Mouse (Mus musculus) layer of hippocampus, adult 18-20 months (tissue): Measurements from ENCODE around the gene Slc25a44. TPM values are rescaled to one million over a fixed set of nuclear protein-coding genes. Genes with fewer than 3 reads are reported as not detected.

Experiments
- DNase-seq, 2 experiments: peaks; one replicate each; pipeline ENCODE4 v3.0.0; 2022; ENCODE audit warnings: low spot score in 2 of 2
- long read RNA-seq: library from polyadenylated mRNA; stranded (forward); transcript quantifications from one replicate; pipeline ENCODE4 v2.0.0, GENCODE M21; 2021
- total RNA-seq, 2 experiments: library from RNA; stranded (reverse); gene quantifications; 2 replicates each; pipeline ENCODE4 v1.2.3; 2021

Gene Slc25a44
- total RNA-seq = 10 to 100 TPM; 71.9 to 73.0 TPM
- long read RNA-seq, transcript Slc25a44-204 (4 exons, 3,504 nt) = minor isoform, 14 of 265 reads
- long read RNA-seq, transcript Slc25a44-203 (4 exons, 3,429 nt) = minor isoform, 26 of 265 reads
- long read RNA-seq, transcript Slc25a44-201 (4 exons, 3,577 nt) = major isoform, 108 of 265 reads
- long read RNA-seq, transcript Slc25a44-202 (3 exons, 3,418 nt) = minor isoform, 8 of 265 reads
- long read RNA-seq, partial matches to known transcripts = 7 of 265 reads
- long read RNA-seq, other reads (novel, unspliced or antisense) = 102 of 265 reads

DNA sequence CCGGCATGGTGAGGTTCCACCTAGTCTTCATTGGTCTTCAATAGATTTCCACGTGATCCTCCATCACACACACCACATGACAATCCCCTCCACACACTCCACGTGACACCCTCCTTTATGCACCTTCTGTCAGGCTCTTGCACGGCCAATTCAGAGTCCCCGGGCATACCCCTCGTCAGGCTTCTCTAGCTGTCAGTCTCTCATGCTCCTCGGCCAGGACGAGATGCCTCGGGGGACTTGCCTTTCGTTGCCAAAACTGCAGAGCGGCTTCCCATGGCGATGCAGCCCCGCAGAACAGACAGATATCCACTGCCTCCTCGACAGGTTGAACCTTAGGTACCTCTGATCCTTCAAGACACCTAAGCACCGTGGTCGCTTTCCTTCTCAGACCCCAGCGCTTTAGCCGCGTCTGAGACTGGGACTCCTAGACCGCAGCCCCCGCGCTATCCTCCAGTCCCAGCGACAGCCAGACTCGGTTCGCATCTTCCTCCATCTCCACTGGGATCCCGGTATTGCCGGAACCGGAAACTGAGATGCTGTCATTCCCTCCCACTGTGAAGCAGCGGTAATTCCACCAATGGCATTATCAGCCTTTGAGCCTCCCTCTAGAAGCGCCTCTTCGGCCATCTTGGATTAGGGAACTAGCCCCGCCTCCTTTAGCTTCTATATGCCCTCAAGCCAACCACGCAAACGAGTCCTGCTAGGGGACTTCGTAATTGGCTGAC is at the start of gene Slc25a44:
TSS of gene Slc25a44 (minus strand) at position 535 of the 725 bp plus-strand sequence.
- DNase-seq = peak; percentile 92 to 97

DNA sequence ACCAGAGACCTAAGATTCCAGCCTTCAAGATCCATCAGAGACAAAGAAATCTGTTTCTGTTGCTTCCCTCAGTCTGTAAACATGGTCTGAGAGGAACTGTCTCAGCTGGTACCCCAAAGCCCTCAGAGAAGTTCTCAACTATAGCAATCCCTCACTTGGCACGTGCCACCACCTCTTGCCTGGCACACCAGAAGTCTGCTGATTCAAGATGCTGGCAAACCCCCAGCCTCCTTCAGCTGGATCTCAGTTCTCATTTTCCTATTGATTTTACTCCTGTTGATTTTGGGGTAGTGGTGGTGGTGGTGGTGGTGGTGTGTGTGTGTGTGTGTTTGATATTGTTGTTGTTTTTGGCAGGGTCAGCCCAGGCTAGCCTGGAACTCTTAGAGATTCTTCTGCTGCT is 48.6 kb upstream of the Slc25a44 start:
- no peak for DNase-seq

DNA sequence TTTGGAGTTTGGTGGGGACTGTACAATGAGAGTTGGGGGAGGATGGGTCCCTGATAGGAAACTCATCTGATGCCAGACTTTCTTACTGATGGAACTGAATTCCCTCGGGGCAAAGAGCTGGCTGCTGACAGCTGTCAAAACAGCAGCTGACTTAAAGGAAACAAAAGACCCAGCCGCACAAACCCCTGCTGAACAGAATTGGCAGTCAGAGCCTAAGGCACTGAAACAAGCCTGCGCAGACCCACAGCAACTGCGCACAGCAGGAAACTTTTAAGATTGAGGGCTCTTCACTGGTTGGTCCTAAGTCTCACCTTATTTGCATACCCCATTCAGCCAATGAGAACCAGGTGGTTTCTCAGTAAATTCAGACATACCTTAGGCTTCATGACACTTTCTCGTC is 48.1 kb upstream of the Slc25a44 start:
- no peak for DNase-seq

DNA sequence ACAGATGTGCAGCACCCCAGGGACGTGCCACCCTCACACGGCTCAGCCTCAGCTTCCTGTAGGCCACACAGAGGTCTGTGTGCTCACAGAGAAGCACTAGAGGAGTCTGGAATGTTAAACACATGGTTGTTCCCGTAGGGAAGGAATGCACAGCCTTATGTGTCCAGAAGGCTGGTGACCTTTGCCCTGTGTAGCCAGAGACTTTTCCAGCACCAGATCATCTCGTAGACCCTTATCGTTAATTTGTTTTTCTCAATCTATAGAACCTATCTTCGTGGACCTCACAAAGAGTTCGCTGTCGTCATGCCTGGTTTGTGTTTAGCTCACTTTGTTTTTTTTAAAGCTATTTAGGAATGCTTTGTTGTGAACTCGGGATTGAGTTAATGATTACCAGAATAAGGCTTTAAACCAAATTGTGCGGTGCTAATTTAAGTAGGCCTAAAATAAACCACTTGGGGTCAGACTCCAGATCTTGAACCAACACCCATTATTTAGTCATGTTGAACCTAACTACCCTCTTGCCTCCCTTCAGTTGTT is 46.1 kb upstream of the Slc25a44 start:
- no peak for DNase-seq

DNA sequence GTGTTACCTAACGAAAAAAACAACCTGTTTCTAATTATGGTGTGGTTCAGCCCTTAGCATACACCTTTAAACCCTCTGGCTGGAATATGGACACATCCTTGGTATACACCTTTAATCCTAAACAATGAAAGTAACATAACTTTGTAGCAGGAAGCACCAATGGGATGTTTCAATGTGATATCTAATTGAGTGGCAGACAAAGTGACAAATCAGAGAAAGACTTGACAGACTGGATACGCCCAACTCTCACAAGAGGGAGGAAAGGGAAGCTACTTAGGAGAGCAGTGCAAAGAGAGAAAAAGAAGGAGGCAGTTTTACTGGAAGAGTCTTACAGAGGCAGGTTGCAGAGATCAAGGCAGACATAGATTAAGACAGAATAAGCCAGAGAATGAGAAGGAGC is 44.5 kb upstream of the Slc25a44 start:
- no peak for DNase-seq

DNA sequence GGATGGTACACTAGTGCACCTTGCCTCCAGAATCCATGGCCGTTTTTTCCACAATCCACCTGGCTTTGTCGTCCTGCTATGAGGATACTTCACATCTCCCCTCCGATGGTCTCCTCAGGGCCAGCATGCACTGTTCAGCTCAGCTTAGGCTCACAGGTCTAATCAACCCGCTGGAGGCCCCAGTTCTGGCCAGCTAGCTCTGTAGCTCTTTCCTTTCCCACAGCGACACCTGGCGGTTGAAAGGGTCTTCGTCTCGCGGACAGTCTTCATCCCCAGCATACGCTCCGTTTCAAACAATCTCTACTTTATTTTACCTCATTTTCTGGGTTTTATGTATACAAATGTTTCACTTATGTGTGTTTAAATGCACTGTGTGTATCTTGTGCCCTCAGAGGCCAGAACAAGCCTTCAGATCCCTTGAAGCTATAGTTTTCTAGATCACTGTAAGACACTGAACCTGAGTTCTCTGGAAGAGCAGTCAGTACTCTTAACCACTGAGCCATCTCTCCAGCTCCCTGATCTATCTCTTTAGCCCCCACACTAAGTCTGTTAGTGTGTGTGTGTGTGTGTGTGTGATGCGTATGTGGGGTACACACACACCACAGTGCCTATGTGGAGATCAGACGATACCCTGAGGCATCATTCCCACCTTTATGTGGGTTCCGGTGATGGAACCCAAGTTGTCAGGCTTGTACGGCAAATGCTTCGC is 42.3 kb upstream of the Slc25a44 start:
- peak; percentile 82 to 93 for DNase-seq

DNA sequence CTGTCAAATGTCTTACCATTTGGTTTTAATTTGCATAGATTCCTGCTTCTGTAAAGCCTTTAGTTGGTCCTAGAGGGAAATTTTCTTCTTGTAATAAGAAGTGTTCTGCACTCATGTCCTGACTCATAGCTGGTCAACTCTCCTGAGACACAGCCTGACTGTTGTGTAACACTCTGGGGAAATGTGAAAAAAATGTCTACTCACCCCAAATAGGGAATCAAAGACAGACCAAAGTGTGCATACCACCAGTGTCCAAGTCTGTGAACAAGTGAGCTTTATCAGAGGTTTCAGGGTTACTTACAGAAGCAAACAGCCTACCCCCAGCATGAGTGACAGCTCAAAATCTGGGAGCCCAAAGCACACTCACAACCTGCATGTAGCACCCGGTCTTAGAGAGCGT is 40.2 kb upstream of the Slc25a44 start:
- DNase-seq = no peak

DNA sequence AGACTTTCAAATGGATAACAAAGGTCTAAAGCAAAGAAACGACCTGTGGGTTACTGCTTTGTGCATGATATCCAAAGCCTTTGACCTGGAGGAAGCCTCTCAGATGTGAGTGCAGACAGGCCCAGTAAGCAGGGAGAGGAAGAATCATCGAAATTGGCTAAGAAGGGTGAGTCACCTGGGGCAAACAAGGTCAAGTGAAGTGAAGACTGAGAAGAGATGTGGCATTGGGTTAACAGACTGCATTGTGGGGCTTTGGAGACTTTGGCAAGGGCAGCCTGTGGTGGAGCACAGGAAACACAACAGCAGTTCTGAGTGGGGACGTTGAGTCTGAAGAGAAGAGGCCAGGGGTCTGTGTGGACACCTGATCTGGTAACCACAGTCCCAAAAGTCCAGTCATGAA is 39.5 kb upstream of the Slc25a44 start:
- DNase-seq = no peak

DNA sequence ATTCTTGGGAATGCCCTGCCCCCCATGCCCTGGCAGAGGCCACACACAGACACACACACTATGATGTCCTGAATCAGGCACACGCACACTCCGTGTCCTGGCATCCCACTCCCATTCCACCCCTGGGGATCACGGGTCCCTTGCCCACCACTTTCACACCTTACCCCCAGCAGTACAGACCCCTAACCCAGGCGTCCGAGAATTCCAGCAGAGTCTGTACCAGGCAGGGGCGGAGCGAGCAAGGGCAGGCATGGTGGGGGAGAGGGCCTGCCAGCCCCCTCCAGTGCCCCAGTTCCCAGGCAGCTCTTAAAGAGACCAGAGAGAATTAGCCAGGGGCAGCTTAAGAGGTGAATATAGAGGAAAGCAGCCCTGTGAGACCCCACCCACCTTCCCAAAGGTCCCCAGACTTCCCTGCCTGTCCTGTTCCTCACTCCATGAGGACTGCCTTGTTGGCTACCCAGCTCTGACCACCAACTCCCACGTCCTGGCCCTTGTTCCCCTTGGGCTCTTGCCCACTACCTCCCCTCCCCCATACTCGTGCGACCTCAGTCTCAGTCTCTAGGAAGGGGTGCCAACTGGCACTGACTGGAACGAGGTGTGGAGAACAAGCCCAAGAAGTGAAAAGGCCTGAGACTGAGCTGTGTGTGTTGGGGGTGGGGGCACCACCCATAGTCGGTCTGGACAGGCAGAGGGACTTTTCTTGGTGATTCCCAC is 36.2 kb upstream of the Slc25a44 start, which contains the start of gene Sema4a:
TSS of gene Sema4a (minus strand) at position 200 of the 714 bp plus-strand sequence.
- no peak for DNase-seq

DNA sequence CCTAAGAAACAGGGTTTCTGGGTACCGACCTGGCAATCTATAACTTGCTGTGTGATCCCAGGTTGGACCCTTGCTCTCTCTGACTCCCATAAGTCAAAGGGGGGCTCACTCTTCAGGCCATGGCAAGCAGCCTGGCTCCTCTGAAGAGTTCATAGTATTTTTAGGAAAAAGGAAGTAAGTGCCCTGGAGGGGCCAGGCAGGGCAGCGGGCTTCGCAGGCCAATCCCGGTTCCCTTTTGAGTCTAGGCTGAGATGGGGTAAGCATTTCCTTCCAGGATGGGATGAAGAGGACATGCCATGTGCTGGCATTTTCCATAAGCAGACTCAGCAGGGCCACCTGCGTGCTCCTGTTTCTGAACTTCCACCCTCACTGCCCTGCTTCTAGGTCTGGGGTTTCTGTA is 35.1 kb upstream of the Slc25a44 start:
- no peak for DNase-seq

DNA sequence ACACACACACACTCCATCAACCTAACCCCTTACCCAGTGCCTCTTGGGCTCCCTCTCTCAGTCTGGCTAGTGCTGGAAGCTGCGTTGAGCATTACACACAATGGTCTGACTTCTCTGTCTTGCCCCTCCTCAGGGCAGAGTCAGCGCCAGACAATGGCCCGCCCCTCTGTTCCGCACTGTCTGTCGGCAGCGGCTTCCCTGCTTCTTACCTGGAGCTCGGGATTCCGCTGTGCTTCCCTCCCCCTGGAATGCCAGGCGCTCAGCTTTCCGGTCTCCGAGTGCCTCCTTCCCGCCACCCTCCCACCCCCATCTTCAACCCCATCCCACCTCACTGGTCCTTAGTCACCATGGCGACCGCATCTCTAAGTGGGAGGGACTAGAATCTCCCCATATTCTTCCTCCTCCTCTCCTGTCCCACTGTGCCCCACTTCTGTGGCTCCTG is 33.9 kb upstream of the Slc25a44 start:
- peak in 1 of 2 experiments; percentile 35 for DNase-seq

DNA sequence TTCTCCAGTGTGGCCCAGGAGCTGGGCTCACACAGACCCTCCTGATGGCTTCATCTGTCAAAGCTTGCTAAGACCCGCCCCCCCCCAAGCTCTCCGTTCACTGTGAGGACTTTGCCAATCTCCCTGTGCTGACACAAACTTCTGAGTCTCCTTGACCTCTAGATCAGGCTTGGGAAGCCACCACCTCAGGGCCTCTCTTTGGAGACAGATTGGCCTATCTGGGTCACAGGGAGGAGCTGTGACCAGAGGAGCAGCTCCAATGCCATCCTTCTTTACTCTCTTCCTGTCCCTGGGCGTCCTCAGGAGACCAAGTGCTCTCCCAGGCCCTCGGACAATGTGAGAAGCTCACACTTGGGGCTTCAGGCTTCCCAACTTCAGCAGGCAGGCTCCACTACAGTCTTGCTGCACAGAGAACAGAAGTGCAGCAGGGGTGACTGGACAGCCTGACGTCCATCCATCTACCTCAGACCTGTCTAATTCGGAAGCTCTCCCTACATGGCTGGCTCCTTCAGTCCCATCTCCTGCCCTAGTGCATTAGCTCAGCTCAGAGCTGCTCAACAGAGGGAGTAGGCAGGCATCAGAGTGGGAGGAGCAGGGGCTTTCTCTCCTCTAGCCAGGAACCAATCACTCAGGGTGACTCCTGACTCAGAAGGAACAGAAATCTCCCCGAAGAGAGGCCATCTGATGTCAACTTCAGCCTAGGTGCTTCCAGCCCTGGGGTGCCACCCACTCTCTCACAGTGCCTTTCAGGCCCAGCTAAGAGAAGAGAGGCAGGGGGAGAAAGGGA is 32.0 kb upstream of the Slc25a44 start:
- DNase-seq = no peak

DNA sequence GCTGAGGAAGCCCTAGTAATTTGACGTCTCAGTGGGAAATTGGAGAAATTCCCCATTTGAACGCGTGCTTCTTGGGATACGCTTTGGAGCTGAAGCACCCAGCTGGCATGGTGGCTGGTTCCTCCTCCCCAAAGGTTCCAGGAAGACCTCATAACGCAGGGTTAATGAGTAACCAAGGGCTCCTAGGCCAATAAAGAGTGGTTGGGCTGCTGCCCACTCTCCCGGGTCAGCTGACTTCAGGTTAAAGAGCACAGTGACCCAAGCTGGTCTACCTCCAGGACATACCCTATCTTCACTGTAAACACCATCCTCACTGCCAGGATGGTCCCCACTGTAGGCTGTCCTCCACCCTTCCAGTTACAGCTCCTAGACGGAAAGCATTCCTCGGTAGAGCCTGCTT is 31.4 kb upstream of the Slc25a44 start:
- no peak for DNase-seq

DNA sequence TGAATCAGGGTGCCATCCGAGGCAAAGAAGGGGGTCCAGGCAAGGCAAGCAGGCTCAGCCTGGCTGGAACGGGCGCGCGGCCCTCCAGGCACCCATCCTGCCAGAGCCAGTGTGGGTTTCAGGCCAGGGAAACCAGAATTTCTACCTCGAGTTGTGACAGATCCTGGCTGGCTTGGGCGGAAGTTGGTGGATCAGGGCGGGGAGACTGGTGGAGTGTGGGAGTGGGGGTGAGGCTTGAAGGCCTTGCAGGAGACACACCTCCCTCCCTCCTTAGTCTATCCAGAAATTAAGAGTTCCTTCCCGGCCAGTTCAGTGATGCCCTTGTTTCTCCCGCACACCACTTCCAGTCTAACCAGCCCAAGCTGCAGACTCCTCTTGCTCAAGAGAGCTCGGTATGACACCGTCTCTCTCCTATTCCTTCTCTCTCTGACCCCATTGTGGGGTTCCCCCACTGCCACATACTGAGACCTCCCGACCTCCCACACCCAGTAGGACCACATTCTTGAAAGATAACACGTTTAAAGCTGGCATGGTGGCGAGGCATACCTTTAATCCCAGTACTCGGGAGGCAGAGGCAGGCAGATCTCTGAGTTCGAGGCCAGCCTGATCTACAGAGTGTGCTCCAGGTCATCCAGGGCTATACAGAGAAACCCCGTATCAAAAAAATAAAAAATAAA is 30.8 kb upstream of the Slc25a44 start:
- DNase-seq = no peak

DNA sequence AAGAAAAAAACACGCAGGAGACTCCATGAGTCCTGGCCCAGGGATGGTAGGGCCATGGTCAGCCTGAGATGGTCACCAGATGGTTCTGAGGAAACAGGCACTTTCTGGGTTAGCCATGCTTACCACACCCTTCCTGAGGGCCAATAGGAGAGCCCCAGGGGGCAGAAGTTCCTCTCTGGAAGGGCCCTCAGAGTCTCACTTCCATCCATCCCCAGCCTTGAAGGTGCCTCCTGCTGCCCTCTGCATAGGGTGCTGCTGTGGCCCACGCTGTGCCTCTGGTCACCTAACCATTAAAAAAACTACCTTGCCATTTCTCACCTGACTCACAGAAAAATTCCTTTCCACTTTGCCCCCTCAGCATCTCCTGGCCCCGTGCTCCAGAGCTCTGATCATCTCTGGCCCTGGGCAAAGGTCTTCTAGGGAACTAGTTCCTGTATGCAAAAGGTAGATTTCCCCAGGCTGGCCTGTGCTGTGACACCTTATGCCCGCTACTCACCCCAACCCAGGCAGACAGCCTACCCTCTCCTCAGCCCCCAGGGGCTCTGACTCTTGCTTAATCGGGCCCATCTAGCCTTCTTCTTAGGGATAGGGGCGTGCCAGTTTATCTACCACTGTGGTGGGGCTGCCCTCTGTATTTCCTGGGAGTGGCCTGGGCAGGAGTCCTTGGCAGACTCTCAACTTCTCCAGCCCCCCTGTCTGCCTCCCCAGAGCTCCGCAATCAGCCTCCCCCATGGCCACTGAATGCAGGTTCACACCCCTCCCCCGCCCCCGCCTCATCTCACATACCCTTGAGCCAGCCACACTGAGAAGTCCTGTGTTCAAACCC is 30.0 kb upstream of the Slc25a44 start:
- no peak for DNase-seq

DNA sequence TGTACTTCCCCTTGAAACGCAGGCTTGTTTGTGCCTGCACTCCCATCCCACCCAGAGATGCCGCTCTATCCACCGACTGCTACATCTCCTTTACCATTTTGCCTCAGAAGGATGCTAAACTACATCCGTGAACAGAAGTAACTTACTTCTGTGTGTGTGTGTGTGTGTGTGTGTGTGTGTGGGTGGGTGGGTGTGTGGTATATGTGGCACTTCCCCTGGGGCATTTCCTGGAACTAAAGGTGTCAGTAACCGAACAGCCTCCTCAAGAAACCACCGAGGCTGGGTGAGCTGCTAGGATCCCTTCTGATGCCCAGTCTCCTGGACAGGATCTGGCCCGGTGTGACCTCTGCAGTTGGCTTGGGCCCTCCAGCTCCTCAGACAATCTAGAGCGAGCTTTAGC is 29.0 kb upstream of the Slc25a44 start:
- DNase-seq = no peak

DNA sequence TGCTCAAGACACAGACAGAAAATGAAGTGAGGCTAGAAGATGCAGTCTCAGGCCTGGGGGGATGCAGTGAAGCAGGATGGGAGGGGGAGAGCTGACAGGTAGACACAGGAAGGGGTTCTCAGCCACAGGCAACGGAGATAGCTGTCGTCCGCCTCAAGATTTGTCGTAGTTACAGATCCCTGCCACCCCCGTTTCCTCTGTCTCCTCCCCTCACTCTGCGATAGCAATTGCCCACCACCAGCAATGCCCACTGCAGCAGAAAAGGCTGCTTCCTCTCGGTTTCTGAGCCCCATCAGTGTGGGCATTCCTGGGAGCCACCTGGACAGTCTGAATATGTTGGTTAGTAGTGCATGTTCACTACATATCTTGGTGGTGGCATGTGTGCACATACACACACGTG is 28.4 kb upstream of the Slc25a44 start:
- no peak for DNase-seq

DNA sequence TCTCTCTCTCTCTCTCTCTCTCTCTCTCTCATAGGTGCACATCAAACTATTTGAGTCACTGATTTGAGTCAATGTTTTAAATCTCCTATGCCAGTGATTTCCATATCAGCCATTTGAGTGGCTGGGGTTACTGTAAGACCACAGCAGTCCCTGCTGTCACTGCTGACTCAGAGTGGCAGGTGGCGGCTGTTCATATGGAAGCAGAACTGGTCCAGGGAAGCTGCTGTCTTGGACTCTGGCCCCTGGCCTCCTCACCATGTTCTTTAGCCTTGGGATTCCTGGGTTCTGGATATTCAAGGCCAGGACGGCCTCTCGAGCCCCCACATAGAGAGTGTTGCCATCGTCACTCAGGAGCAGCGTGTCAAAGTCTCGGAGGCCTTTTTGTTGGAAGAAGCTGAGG is 27.8 kb upstream of the Slc25a44 start:
- no peak for DNase-seq

DNA sequence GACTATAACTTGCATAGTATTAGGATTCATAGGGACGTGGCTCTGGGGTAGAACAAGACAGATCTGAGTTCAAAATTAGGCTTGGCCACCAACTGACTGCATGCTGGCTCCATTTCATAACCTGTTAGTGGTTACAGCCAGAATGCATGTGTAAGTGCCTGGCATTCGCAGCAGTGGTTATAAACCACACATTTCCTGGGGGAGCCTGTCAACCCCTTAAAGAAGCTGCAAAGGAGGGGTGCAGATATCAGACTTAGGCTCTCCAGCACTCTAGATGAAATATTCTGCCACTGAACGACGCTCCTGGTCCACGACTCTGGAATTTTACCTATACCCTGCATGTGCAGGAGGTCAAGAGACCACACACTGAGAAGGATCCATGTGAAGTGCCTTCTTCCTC is 27.3 kb upstream of the Slc25a44 start:
- no peak for DNase-seq
